Mouse (Mus musculus): ENCODE results near the gene Gm20388. TPM values are rescaled to one million over a fixed set of nuclear protein-coding genes. Genes with fewer than 3 reads are reported as not detected.

Gene Gm20388
- total RNA-seq, 1 experiment: 27.0 TPM

- H3K9ac ChIP-seq (ENCODE audit: insufficient read depth, low read depth, low read length, poor library complexity, severe bottlenecking): no peak overlapping the region
- H3K9me3 ChIP-seq (ENCODE audit: control insufficient read depth, insufficient read depth, low read depth, low read length): no peaks in the 10 kb centered on the region
- no peaks in the 10 kb centered on the region for H3K36me3 ChIP-seq (ENCODE audit: control insufficient read depth, insufficient read depth, low read length, poor library complexity, severe bottlenecking)
- no peak overlapping the region for H3K4me3 ChIP-seq (ENCODE audit: insufficient read depth in 1 of 2, low read depth in 1 of 2, low read length in 2 of 2, poor library complexity in 1 of 2, severe bottlenecking in 1 of 2)
- no peak for TF ChIP-seq MAFK (IDR thresholded peaks at IDR 0.05; ENCODE audit: insufficient read depth, low read depth, low read length)
- no peak for TF ChIP-seq CHD2 (IDR thresholded peaks at IDR 0.05; ENCODE audit: low read depth, low read length)
- TF ChIP-seq ZNF384 (IDR thresholded peaks at IDR 0.05; ENCODE audit: low read depth, low read length): no peak
- TF ChIP-seq HCFC1 (IDR thresholded peaks at IDR 0.05; ENCODE audit: borderline replicate concordance, insufficient read depth, low read length): no peak
- TF ChIP-seq ZC3H11A (IDR thresholded peaks at IDR 0.05; ENCODE audit: borderline replicate concordance, low read depth, low read length): no peak
- no peak for DNase-seq (ENCODE audit: low read depth, low spot score)
- peaks cover 0 to 4% of the 10 kb centered on the region in 2 experiments; a peak in 1 of 4 replicates for H3K4me1 ChIP-seq (ENCODE audit: control insufficient read depth in 2 of 2, insufficient read depth in 2 of 2, low read length in 2 of 2, poor library complexity in 1 of 2)
- no peak overlapping the region for H3K27ac ChIP-seq (ENCODE audit: insufficient read depth, low read depth, low read length, poor library complexity, severe bottlenecking)
- in situ Hi-C loops (cut with MboI; ENCODE audit: low sequenced_read_pairs in 2 of 2, unreplicated experiment in 2 of 2): no loop called here
These were observed 2835.8 kb downstream of the Gm20388 start for GRCm38 (mm10) chr8:122746439-122746838.

GRCm38 (mm10) chr8:122747825-122748224, 2837.2 kb downstream of the Gm20388 start:
- no peak for TF ChIP-seq MAFK (IDR thresholded peaks at IDR 0.05; ENCODE audit: insufficient read depth, low read depth, low read length)
- no peak for TF ChIP-seq HCFC1 (IDR thresholded peaks at IDR 0.05; ENCODE audit: borderline replicate concordance, insufficient read depth, low read length)
- no peak for TF ChIP-seq ZNF384 (IDR thresholded peaks at IDR 0.05; ENCODE audit: low read depth, low read length)
- no peak for TF ChIP-seq CHD2 (IDR thresholded peaks at IDR 0.05; ENCODE audit: low read depth, low read length)
- no peak for TF ChIP-seq ZC3H11A (IDR thresholded peaks at IDR 0.05; ENCODE audit: borderline replicate concordance, low read depth, low read length)
- Histone ChIP-seq H3K36me3 (ENCODE audit: control insufficient read depth, insufficient read depth, low read length, poor library complexity, severe bottlenecking) (no peaks in the 10 kb centered on the region), H3K9ac (ENCODE audit: insufficient read depth, low read depth, low read length, poor library complexity, severe bottlenecking) (no peak overlapping the region), H3K4me1 (ENCODE audit: control insufficient read depth in 2 of 2, insufficient read depth in 2 of 2, low read length in 2 of 2, poor library complexity in 1 of 2) (peaks cover 0 to 4% of the 10 kb centered on the region in 2 experiments; a peak in 1 of 4 replicates), H3K9me3 (ENCODE audit: control insufficient read depth, insufficient read depth, low read depth, low read length) (no peaks in the 10 kb centered on the region), H3K27ac (ENCODE audit: insufficient read depth, low read depth, low read length, poor library complexity, severe bottlenecking) (no peak overlapping the region), H3K4me3 (ENCODE audit: insufficient read depth in 1 of 2, low read depth in 1 of 2, low read length in 2 of 2, poor library complexity in 1 of 2, severe bottlenecking in 1 of 2) (no peak overlapping the region)
- no peak for DNase-seq (ENCODE audit: low read depth, low spot score)
- in situ Hi-C loops (cut with MboI; ENCODE audit: low sequenced_read_pairs in 2 of 2, unreplicated experiment in 2 of 2): no loop called here

GRCm38 (mm10) chr8:122749333-122749958, 2838.8 kb downstream of the Gm20388 start:
- TF ChIP-seq HCFC1 (IDR thresholded peaks at IDR 0.05; ENCODE audit: borderline replicate concordance, insufficient read depth, low read length) (no peak), ZNF384 (IDR thresholded peaks at IDR 0.05; ENCODE audit: low read depth, low read length) (no peak), CHD2 (IDR thresholded peaks at IDR 0.05; ENCODE audit: low read depth, low read length) (no peak), MAFK (IDR thresholded peaks at IDR 0.05; ENCODE audit: insufficient read depth, low read depth, low read length) (no peak)
- H3K27ac ChIP-seq (ENCODE audit: insufficient read depth, low read depth, low read length, poor library complexity, severe bottlenecking): no peak overlapping the region
- in situ Hi-C loops (cut with MboI; ENCODE audit: low sequenced_read_pairs in 2 of 2, unreplicated experiment in 2 of 2): no loop called here

GRCm38 (mm10) chr8:122751342-122751741, 2840.7 kb downstream of the Gm20388 start:
- no peak overlapping the region for H3K4me3 ChIP-seq (ENCODE audit: insufficient read depth in 1 of 2, low read depth in 1 of 2, low read length in 2 of 2, poor library complexity in 1 of 2, severe bottlenecking in 1 of 2)
- no peak for DNase-seq (ENCODE audit: low read depth, low spot score)
- H3K4me1 ChIP-seq (ENCODE audit: control insufficient read depth in 2 of 2, insufficient read depth in 2 of 2, low read length in 2 of 2, poor library complexity in 1 of 2): no peaks in the 10 kb centered on the region
- no peak overlapping the region for H3K9ac ChIP-seq (ENCODE audit: insufficient read depth, low read depth, low read length, poor library complexity, severe bottlenecking)
- H3K36me3 ChIP-seq (ENCODE audit: control insufficient read depth, insufficient read depth, low read length, poor library complexity, severe bottlenecking): no peaks in the 10 kb centered on the region
- H3K27ac ChIP-seq (ENCODE audit: insufficient read depth, low read depth, low read length, poor library complexity, severe bottlenecking): no peak overlapping the region
- TF ChIP-seq HCFC1 (IDR thresholded peaks at IDR 0.05; ENCODE audit: borderline replicate concordance, insufficient read depth, low read length) (no peak), MAFK (IDR thresholded peaks at IDR 0.05; ENCODE audit: insufficient read depth, low read depth, low read length) (no peak), ZC3H11A (IDR thresholded peaks at IDR 0.05; ENCODE audit: borderline replicate concordance, low read depth, low read length) (no peak), CHD2 (IDR thresholded peaks at IDR 0.05; ENCODE audit: low read depth, low read length) (no peak), ZNF384 (IDR thresholded peaks at IDR 0.05; ENCODE audit: low read depth, low read length) (no peak)
- no peaks in the 10 kb centered on the region for H3K9me3 ChIP-seq (ENCODE audit: control insufficient read depth, insufficient read depth, low read depth, low read length)
- in situ Hi-C loops (cut with MboI; ENCODE audit: low sequenced_read_pairs in 2 of 2, unreplicated experiment in 2 of 2): no loop called here

More at GRCm38 (mm10) chr8:122749333-122749958, 2838.8 kb downstream of the Gm20388 start:
- H3K9me3 ChIP-seq (ENCODE audit: control insufficient read depth, insufficient read depth, low read depth, low read length): no peaks in the 10 kb centered on the region
- H3K4me1 ChIP-seq (ENCODE audit: control insufficient read depth in 2 of 2, insufficient read depth in 2 of 2, low read length in 2 of 2, poor library complexity in 1 of 2): peaks cover 0 to 4% of the 10 kb centered on the region in 2 experiments; a peak in 1 of 4 replicates
- no peak overlapping the region for H3K4me3 ChIP-seq (ENCODE audit: insufficient read depth in 1 of 2, low read depth in 1 of 2, low read length in 2 of 2, poor library complexity in 1 of 2, severe bottlenecking in 1 of 2)
- H3K9ac ChIP-seq (ENCODE audit: insufficient read depth, low read depth, low read length, poor library complexity, severe bottlenecking): no peak overlapping the region
- DNase-seq (ENCODE audit: low read depth, low spot score): no peak
- H3K36me3 ChIP-seq (ENCODE audit: control insufficient read depth, insufficient read depth, low read length, poor library complexity, severe bottlenecking): no peaks in the 10 kb centered on the region
